Mouse (Mus musculus) macrophage (primary cell): ENCODE measurements around the gene Taldo1. TPM values are rescaled to one million over a fixed set of nuclear protein-coding genes. Genes with fewer than 3 reads are reported as not detected.

Experiments
- H3K27ac ChIP-seq: fragments of 350-480 bp; formaldehyde crosslinking; 2 replicates; pipeline ENCODE4 v1.9.0; 2021
- H3K36me3 ChIP-seq: fragments of 350-480 bp; formaldehyde crosslinking; 2 replicates; pipeline ENCODE4 v1.9.0; 2021; ENCODE audit errors: inconsistent target
- H3K4me3 ChIP-seq: fragments of 350-480 bp; formaldehyde crosslinking; 2 replicates; pipeline ENCODE4 v1.9.0; 2021; ENCODE audit errors: inconsistent target
- H3K79me2 ChIP-seq: fragments of 350-480 bp; formaldehyde crosslinking; 2 replicates; pipeline ENCODE4 v1.9.0; 2021; ENCODE audit errors: inconsistent target
- WGBS: methylation state at CpG from one replicate; pipeline ENCODE4 v1.1.7; 2026; ENCODE audit warnings: inconsistent platforms; ENCODE audit not compliant: missing documents; 5-methylcytosine and 5-hydroxymethylcytosine counted together
- polyA plus RNA-seq: library from polyadenylated mRNA; stranded (reverse); fragments of 250-400 nt; gene quantifications from 3 replicates; pipeline ENCODE4 v1.2.4, GENCODE M21; 2018; ENCODE audit warnings: inconsistent platforms

Gene Taldo1
- polyA plus RNA-seq, 1 experiment from 2014 or later: 238 TPM

DNA sequence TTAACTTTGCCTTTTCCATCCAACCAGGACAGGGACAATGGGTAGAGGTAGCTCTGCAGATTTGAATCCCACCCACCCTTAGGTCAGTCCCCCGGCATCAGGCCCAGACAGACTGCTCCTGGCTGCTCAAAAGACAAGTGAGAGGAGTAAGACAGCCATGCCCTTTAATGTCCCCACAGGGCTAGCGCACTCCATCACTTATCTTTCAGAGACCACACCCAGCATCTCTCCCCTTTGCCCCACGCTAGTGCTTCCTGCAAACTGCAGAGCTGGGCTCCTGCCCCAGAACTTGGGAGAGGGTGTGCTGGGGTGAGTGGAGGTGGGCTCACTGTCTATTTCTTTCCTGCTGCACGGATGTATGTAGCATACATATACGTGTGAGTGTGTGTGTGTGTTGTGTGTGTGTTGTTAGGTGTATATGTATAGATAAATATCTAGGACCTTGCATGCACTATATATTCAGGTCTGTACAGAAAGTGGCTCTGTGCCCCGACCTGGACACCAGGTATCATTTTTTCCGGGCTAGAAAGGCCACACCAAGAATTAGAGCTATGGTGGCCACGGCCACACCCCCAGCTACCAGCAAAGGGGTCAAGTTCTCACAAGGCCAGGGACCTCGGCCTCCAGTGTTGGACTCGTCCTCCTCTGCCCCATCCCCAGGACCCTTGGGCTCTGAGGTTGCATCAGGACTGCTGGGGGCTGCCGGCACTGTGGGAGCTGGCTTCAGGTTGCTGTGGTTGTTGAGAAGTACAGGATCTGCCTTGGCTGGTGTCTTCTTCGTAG, 35.1 kb downstream of the Taldo1 start:
- peaks cover 19% of the 10 kb centered on the region for H3K36me3 ChIP-seq
- H3K27ac ChIP-seq: no peak overlapping the region
- 90% methylated on average over 12 of the region's 12 CpGs for WGBS
- H3K4me3 ChIP-seq: no peak overlapping the region
- no peaks in the 10 kb centered on the region for H3K79me2 ChIP-seq

DNA sequence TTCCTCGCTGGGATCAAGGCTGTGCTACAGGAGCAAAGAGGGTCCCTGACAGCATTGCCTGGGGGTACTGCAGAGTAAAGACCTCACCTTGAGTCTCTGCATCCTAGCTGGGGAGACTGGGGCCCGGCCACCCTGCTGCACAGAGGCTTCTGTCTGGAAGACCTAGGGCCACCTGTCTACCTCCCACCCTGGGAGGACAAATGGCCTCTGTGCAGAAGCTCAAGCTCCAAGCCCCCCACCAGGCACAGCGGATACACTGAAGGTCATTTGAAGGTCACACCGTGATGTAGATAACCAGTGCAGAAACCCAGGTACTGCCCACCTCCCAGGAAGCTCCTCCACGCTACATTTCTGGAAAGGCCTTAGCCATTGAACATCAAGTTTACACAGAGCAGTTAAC, 36.7 kb downstream of the Taldo1 start:
- H3K79me2 ChIP-seq: peaks cover 1% of the 10 kb centered on the region; the same call in 1 of the 2 replicates
- H3K4me3 ChIP-seq: no peak overlapping the region
- 90% methylated on average over 5 of the region's 5 CpGs for WGBS
- H3K36me3 ChIP-seq: peaks cover 35% of the 10 kb centered on the region
- H3K27ac ChIP-seq: no peak overlapping the region

GRCm38 (mm10) chr7:141429310-141429709, 37.3 kb downstream of the Taldo1 start, which contains the start of gene Cend1:
TSS of gene Cend1 (minus strand) at chr7:141429491.
- Histone ChIP-seq H3K27ac (no peak within 1 kb of the TSS), H3K36me3 (peaks cover 37% of the 10 kb centered on the region), H3K4me3 (no peak within 1 kb of the TSS), H3K79me2 (peaks cover 7% of the 10 kb centered on the region)
- WGBS: 85% methylated on average over 19 of the region's 19 CpGs

GRCm38 (mm10) chr7:141429840-141430584, 38.0 kb downstream of the Taldo1 start:
- Histone ChIP-seq H3K36me3 (peaks cover 37% of the 10 kb centered on the region), H3K27ac (no peak overlapping the region), H3K79me2 (peaks cover 14% of the 10 kb centered on the region), H3K4me3 (no peak overlapping the region)
- WGBS: 94% methylated on average over 9 of the region's 9 CpGs

DNA sequence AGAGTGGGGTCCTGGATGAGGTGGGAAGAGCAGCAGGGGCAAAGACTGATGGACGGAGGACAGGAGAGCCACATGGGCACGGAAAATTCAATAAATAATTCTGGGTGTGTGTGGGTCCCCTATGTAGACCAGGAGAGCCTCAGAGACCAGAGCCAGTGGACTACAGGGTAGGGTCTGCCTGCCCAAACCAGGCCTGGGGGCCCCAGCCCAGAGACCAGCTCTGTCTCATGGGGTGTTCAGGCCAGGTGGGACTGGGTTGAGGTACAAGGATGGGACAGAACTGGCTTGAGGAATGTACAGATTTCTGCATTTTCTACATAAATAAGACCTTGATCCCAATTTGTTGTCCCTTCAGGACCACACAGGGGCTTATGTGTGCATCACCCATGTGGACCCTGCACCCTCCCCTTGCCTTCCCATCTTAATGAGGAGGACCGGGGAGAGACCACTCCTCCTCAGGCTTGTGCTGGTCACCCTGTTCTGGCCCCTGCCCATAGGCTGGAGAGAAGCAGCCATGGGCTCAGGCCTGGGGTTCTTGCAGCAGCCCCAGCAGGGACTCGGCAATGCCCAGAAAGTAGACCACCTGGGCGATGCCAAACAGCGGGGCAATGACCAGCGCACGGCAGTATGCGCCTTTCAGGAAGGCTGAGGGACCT, 38.7 kb downstream of the Taldo1 start:
- H3K79me2 ChIP-seq: peaks cover 20% of the 10 kb centered on the region
- H3K36me3 ChIP-seq: peaks cover 37% of the 10 kb centered on the region
- no peak overlapping the region for H3K4me3 ChIP-seq
- no peak overlapping the region for H3K27ac ChIP-seq
- 94% methylated on average over 9 of the region's 9 CpGs for WGBS

GRCm38 (mm10) chr7:141431434-141432185, 39.6 kb downstream of the Taldo1 start:
- H3K79me2 ChIP-seq: peaks cover 29% of the 10 kb centered on the region
- no peak overlapping the region for H3K27ac ChIP-seq
- H3K36me3 ChIP-seq: peaks cover 37% of the 10 kb centered on the region
- 92% methylated on average over 18 of the region's 19 CpGs for WGBS
- no peak overlapping the region for H3K4me3 ChIP-seq

DNA sequence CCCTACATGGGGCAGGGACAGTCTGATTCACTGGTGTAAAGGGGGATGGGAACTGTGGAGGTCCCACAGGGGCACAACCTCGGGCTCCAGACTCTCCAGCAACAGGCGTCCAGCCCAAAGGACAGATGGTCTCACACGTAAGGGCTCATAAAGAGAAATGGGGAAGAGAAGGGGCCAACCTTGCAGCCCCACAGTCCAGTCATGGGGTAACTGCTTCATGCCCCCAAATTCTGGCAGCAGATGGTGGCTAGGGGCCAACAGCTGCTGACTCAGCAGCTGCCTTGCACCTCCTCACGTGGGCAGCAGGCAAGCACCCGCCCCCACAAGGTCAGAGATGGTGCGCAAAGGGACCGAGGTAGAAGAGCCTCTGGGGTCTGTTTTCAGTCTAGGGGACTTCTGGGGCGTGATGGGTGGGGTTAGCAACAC, 40.2 kb downstream of the Taldo1 start:
- WGBS: 64% methylated on average over 8 of the region's 8 CpGs
- Histone ChIP-seq H3K27ac (no peak overlapping the region), H3K79me2 (peaks cover 35% of the 10 kb centered on the region), H3K36me3 (peaks cover 37% of the 10 kb centered on the region), H3K4me3 (no peak overlapping the region)

- H3K4me3 ChIP-seq: no peak overlapping the region
- H3K79me2 ChIP-seq: peaks cover 35% of the 10 kb centered on the region
- H3K36me3 ChIP-seq: peaks cover 37% of the 10 kb centered on the region
- H3K27ac ChIP-seq: no peak overlapping the region
- 89% methylated on average over 5 of the region's 6 CpGs for WGBS
Observed at GRCm38 (mm10) chr7:141432741-141433516, 40.9 kb downstream of the Taldo1 start.

DNA sequence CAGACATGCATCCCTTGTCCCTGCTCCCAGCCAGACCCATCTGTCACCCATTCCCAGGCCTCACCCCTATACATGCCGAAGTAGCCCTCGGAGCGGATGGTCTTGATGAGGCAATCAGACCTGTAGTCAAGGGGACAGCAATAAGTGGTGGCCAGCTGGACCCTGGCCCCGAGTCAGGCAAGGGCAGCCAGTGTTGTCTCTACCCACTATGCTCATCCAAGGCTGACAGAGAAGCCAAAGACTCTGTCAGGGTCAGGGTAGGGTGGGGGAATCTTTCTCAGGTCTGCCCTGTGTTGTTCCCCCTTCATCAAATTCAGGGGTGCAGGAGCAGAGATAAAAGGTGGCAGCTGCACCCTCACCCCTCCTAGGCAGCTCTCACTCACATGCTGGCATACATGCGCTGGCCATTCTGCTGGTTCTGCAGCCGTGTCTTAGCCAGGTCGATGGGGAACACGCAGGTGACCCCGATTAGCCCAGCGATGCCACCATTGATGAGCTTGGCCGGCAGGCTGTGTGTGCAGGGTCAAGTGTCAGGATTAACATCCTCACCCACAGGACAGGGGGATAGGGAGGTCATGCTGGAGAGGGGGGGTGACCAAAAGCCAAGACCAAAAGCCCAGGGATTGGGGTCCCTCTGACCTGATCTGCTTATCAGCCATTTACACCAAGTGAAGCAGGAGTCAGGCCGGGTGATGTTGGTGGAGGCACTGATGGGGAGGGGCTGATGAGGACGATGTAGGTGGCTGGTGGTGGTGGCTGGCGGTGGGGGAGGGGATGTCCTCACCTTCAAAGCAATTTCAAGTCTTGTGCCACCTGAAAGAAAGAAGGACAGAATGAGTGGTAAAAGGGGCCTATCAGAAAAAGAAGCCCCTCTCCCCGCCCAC, 41.8 kb downstream of the Taldo1 start:
- Histone ChIP-seq H3K27ac (no peak overlapping the region), H3K36me3 (peaks cover 37% of the 10 kb centered on the region), H3K79me2 (peaks cover 35% of the 10 kb centered on the region), H3K4me3 (peak overlapping the region; percentile 57)
- 90% methylated on average over 15 of the region's 15 CpGs for WGBS

- WGBS: 29% methylated on average over 8 of the region's 8 CpGs
- Histone ChIP-seq H3K79me2 (peaks cover 35% of the 10 kb centered on the region), H3K36me3 (peaks cover 37% of the 10 kb centered on the region), H3K4me3 (peak overlapping the region; percentile 57), H3K27ac (peak overlapping the region; percentile 27)
Observed at GRCm38 (mm10) chr7:141434464-141434863, 42.5 kb downstream of the Taldo1 start.

DNA sequence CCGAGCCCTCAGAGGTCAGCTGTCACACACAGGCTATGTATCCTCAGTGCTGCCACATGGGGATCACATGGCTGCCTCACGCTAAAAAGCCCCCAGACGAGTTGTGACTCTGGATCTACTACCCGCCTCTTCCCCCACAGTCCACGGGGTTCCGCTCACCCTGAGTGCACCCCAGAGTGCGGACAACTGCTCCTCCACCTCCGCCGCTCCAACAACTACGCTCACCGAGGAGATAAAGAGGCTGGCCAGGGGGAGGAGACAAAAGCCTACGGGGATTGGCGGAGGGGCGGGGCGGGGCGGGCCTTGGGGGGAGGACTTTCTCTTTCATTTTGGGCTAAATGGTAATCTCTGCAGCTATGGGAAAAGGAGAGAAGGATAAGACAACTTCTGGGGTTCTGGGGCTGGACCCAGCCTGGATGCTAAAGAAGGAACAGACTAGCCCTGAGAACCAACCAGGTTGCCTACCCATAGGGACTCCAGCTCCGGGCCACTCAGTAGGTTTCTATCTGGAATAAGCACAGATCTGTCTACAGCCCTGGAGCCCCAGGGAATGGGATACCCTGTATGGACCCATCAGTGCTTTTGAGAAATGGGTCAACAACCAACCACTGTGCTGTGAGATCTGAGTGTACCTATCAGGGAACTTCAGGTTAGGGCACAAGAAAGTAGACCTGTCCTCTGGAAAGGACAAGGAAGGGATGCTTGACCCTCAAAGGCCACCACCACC, 43.3 kb downstream of the Taldo1 start:
- peak overlapping the region; percentile 57 for H3K4me3 ChIP-seq
- H3K27ac ChIP-seq: peak overlapping the region; percentile 61
- 5% methylated on average over 17 of the region's 17 CpGs for WGBS
- peaks cover 34% of the 10 kb centered on the region for H3K36me3 ChIP-seq
- H3K79me2 ChIP-seq: peaks cover 35% of the 10 kb centered on the region

DNA sequence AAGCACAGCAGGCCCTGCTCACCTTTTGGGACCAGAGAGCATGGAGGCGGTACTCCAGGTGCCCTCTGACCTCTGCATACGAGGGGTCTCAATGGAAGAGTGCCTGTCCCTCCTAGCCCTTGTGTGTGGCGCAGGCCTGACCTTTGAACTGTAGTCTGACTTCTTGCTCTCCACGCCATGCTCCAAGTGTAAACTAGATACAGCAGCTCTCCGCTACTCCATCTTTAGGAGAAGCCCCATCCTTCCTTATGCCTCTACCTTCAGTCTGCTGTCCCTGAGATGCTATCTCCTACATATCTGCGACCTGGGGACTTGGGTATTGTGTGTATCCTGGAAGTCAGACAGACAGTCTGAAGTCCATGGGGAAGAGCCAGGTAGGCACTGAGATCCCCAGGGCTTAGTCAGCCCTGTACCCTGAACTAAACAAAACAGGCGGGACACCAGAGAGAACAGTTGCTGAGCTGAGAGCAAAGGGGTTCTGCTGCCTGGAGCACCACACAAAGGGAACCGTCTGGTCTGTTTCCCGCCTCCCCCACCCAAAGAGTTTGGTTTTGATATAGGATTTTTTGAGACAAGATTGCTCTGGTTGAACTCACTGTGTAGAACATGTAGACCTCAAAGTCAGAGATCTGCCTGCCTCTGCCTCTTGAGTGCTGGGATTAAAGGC, 44.0 kb downstream of the Taldo1 start:
- Histone ChIP-seq H3K27ac (peak overlapping the region; percentile 61), H3K36me3 (peaks cover 27% of the 10 kb centered on the region), H3K79me2 (peaks cover 35% of the 10 kb centered on the region), H3K4me3 (peak overlapping the region; percentile 57)
- WGBS: 91% methylated on average over 9 of the region's 9 CpGs
